Mouse (Mus musculus): ENCODE results near the gene Zfp518b.

Gene Zfp518b

GRCm38 (mm10) chr5:38632463-38633449 is 51.9 kb downstream of the Zfp518b start:
- DNase-seq (ENCODE audit: low spot score) = peak; percentile 41

- DNase-seq (ENCODE audit: low spot score) = no peak
These were observed 56.6 kb downstream of the Zfp518b start for GRCm38 (mm10) chr5:38628023-38628422.

GRCm38 (mm10) chr5:38626883-38627282 is 57.7 kb downstream of the Zfp518b start:
- no peak for DNase-seq (ENCODE audit: low spot score)

GRCm38 (mm10) chr5:38620783-38621182 is 63.8 kb downstream of the Zfp518b start:
- DNase-seq (ENCODE audit: low spot score) = peak; percentile 12

GRCm38 (mm10) chr5:38618908-38619307 is 65.7 kb downstream of the Zfp518b start:
- no peak for DNase-seq (ENCODE audit: low spot score)

Data from left cerebral cortex, adult 11 months (tissue).